Mouse (Mus musculus) left cerebral cortex, adult 11 months (tissue): ENCODE results near the gene Synpr.
"Not testable (repeated sequence)": the region's sequence is repeated elsewhere in the genome, so short reads cannot be mapped to it uniquely, and the experiment has no call there.

ENCODE experiments used
- DNase-seq: peaks from one replicate; pipeline ENCODE4 v3.0.0; 2022; ENCODE audit warnings: low spot score

The Synpr gene

DNA sequence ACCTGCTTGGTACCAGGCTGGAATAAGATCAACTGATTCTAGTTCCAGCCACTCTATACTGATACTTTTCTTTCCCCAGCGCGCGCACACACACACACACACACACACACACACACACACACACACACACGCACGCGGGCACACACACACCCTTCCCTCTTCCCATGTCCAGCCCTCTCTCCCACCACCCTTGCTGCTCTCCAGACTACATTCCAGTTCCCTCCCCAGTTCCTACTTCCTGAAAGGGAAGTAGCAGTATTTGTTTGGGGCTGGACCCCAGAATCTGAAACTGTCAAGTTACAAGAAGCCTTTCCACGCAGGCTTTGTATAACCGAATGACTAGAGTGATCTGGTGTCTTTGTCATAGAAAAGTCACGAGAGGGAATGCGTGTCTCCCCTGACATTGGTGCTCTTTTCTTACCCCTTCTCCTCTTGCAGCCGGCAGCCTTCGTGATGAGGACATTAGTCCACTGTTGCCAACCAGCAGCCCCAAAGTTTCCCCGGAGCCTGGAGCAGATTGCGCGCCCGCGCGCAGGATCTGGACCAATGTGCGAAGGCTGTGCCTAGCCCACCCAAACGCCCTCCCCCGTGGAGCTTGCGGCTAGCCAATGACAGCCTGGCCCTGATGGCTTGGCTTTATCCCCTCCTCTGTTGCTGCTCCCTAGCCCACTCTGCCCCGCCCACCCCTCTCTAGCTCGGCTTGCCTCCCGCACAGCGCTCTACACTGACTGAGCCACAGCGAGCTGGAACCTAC, at the start of gene Synpr:
Synpr (plus strand) TSS at position 690 of the 754 bp plus-strand sequence.
- DNase-seq: peak; percentile 37

- peak; percentile 10 for DNase-seq
These were observed 47.7 kb upstream of the Synpr start for GRCm38 (mm10) chr14:13236929-13237328.

- no peak for DNase-seq
These were observed 37.1 kb upstream of the Synpr start for GRCm38 (mm10) chr14:13247431-13247830.

DNA sequence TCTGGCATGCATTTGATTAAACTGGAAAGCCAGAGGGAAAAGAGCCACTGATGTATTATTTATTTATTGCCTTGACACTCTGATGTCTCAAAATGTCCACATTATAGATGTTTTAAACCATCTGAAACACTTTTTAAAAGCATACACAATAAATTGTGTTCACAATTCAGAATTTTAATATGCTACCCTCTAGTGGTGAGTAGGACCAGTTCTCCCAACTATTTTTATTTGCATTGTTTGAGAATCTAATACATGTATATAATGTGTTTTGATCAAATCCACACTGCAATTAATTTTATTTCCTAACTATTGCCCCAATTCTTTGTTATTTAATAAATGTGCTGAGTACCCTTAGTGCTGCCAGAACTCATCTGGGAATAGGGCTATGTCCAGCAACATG, 35.2 kb upstream of the Synpr start:
- no peak for DNase-seq

DNA sequence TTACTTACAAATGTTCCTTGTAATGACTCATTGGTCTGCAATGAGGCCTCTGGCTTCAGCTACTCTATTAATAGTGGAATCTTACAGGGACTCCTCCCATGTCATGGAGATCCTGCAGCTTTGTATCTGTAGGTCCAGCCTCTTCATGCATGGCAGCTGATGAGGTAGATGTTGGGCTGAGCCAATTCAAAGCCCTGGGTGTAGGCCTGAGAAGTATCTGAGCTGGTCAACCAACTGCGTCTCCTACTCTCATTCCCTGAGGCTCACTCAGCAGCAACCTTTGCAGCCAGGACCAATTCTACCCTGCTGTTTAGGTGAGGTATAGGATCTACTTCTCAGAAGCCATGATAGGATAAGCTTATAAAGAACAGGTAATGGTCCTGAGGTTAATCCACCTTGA, 32.0 kb upstream of the Synpr start:
- no peak for DNase-seq

DNA sequence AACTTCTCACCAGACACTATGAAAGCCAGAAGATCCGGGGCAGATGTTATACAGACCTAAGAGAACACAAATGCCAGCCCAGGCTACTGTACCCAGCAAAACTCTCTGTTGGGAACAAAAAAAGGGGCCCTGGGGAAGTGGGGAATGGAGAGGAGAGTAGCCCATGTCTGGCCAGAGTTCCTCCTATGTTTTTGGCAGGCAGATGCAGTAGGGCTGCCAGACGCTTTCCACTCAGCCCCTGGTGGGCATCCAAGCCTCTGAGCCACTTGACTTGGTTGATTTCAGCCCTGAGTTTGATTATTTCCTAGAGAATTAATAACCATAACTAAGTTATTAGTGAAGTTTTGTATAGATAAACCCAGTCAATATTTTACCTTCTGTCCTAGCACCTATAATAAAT, 29.8 kb upstream of the Synpr start:
- not testable (repeated sequence) for DNase-seq

- peak; percentile 11 for DNase-seq
These were observed 22.2 kb upstream of the Synpr start for GRCm38 (mm10) chr14:13262406-13262805.

DNA sequence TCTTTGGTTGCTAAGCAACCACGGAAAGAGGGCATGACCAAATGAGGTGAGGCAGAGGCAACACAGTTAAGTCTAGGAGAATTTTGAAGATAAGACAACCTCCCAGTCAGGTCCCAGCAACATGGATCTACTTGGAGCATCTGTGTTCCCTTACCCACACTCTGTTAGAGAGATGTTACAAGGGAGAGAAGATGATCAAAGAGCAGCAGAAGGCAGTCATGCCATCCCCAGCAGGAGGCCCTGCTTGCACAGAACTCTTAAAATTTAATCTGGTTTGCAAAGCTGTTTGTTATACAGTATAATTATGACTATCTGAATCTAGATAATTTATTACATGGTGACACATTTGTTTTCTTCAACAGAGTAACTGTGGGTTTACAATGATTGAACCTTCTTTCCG, 18.2 kb upstream of the Synpr start:
- no peak for DNase-seq

GRCm38 (mm10) chr14:13267181-13267580, 17.4 kb upstream of the Synpr start:
- DNase-seq: no peak

DNA sequence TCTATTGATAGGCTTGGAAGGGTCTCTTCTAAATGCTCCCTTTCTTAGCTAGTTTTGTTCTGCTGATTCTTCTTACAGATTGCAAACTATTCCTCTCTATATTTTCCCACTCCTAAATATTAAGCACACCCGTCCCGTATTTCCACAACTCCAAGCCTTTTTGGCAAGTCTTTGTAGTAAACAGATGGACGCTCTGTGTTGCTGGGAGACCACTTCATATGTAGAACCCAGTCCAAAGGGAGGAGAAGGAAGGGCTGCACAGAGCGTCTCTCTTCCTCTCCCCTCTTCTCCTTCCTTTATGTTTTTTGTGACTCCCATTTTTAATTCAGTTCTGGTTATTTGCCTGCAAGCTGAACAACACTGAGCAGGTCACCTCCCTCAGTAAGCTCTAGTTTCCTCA, 1.4 kb upstream of the Synpr start:
- DNase-seq: no peak

DNA sequence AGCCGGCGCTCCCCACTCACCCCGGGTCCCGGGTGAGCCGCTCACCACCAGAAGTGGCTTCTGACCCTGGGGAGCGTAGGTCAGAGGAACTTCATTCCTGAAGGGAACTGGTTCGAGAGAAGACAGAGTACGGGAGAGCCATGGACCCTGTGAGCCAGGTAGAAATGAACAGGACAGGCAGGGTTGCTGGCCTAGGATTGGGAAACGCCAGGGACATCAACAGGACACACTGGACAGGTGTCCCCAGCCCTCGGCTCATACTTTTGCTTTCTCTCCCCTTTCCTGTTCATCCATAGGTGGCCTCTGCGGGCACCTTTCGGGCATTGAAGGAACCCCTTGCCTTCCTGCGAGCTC, 242 bp downstream of the Synpr start:
- no peak for DNase-seq

- no peak for DNase-seq
These were observed 956 bp downstream of the Synpr start for GRCm38 (mm10) chr14:13285341-13286130.

GRCm38 (mm10) chr14:13294200-13294599, 9.6 kb downstream of the Synpr start:
- no peak for DNase-seq

DNA sequence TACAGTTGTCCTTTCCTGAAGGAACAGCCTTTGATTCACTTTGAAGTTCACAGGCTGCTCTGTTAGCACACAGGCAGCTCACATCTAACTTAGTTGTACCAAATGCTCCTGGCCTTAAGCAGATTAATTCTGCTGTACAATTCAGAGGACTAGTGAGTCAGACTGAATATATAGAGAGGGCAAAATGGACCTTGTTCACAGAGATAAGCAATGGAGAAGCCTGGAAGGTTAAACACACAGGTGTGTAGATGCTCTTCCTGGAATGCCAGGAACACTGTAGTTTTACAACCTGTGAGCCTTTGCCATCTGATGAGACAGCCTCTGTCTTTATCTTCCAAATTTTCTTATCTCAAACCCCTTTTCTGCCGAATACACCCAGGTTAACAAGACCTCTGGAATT, 29.7 kb downstream of the Synpr start:
- DNase-seq: no peak

DNA sequence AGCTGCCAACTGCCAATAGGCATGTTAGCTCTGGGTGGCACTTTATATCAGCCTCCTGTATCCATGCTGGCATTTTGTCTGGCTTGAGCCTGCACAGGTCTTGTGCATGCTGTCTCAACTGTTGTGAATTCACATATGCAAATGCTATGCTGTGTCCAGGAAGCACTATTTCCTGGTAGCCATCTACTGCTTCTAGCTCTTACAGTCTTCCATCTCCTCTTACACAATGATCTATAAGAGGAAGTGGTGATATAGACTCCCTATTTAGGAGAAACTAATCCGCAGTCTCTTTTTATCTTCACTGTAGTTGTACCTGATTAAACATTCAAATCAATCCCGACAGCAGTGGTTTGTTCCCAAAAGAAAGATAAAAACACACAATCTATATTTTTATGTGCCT, 43.9 kb downstream of the Synpr start:
- no peak for DNase-seq

DNA sequence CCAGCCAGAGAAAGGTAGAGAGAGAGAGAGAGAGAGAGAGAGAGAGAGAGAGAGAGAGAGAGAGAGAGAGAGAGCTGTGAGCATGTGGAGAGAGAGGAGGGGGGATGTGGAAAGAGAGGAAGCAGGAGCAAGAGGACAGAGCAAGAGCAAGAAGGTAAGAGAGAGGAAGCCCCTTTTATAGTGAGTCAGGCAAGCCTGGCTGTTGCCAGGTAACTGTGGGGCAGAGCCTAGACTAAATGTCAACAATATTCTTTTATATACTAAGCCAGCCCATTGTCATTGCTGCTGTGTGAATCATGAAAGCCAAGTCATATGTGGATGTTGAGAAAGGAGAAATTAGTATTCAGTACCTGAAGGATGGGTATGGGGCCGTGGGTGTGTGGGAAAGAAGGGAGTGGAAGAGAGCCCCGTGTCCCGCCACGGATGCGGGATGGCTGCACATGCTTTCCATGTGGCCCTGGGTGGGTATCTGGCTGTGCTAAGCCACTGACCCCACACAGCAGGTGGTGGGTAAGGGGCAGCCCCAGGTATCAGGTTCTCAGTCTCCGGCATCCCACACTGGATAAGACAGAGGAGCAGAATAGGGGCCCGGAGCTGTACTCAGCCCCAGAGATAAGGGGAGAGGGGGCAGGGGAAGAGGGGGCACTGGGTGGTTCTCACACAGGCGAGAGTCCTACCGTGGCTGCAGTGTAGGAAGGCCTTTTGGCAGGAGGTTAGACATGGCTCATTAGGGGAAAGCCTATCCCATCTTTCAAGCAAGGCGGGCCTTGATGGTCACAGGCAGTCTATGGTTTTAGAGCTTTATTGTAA, 48.1 kb downstream of the Synpr start:
- DNase-seq: no peak

- DNase-seq: no peak
These were observed 48.8 kb downstream of the Synpr start for GRCm38 (mm10) chr14:13333372-13333771.

DNA sequence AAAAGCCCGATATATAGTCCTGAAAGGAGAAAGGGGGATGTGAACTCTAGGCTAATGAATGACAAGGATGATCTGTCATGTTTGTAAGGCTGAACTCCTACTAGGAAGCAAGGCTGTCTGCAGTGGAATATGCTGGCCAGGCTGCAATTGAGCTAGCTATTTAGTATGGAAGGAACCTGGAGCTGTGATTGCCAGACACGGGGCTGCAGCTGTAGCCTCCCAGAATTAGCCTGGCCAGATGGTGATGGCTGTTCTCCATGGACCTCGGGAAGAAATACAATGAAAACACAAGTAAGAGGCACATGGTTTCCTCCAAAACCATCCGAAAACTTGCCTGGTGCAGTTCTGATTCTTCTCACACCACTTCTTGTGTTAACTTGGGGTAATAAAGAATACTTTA, 51.6 kb downstream of the Synpr start:
- no peak for DNase-seq

GRCm38 (mm10) chr14:13340688-13341087, 56.1 kb downstream of the Synpr start:
- DNase-seq: no peak

GRCm38 (mm10) chr14:13344240-13344639, 59.7 kb downstream of the Synpr start:
- DNase-seq: no peak

DNA sequence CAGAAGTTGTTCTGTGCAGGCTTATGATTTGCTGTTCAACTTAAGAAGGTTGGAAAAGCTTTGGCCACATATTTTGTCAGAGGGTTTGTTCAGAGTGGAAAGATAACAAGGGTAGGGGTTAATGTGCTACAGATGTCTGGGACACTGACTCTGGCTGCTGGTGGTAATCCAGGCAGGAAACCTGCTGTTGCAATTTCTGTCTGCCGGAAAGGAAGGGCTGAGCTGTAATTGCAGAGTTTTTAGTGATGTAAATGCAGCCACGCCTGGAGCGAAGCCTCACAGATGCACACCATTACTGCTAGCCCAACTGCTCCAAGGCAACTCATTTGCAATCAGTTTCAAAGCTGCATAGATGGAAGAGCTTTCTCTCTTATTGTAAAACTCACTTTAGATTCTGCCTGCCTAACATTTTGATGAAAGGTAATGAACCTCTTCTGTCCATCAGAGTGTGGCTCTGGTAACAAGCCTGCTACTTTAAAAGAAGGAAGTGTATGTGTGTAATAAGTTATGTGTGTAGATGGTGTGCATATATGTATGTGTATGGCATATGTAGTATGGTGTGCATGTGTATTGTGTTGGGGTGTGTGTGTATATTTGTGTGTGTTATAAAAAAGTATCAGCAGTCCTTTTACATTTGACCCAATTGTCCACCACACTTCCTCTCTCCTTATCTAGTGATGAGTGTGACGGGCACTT, 64.7 kb downstream of the Synpr start:
- no peak for DNase-seq

DNA sequence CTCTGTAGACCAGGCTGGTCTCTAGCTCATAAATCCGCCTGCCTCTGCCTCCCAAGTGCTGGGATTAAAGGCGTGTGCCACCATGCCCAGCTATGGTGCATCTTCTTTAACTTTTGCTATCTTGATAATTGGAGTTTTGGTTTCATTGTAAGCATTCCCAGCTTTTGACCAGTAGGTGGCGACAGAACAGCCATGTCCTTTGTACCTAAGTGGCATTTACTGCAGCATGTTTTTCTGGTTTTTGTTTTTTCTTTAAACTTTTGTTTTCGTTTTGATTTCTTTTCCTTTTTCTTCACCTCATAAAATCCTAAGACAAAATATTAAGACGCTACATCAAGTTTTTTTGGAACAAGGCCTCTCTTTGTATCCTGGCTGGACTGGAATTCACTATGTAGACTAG, 69.6 kb downstream of the Synpr start:
- no peak for DNase-seq
